Mouse (Mus musculus): ENCODE data around the gene Olfr1253.

The Olfr1253 gene

GRCm38 (mm10) chr2:89756990-89757389, at the start of gene Olfr1253:
Olfr1253 (minus strand) TSS chr2:89757090.
- no peak for DNase-seq (ENCODE audit: low read depth, low spot score)

GRCm38 (mm10) chr2:89799583-89799982, 42.7 kb upstream of the Olfr1253 start:
- no peak for DNase-seq (ENCODE audit: low read depth, low spot score)

- no peak for DNase-seq (ENCODE audit: low read depth, low spot score)
These were observed 36.6 kb upstream of the Olfr1253 start, which contains the start of gene Olfr1254 for GRCm38 (mm10) chr2:89793519-89793918. Olfr1254 (minus strand) TSS chr2:89793619.

GRCm38 (mm10) chr2:89724912-89725311, 32.0 kb downstream of the Olfr1253 start, which contains the start of gene Olfr1252:
Olfr1252 (minus strand) TSS chr2:89725012.
- DNase-seq (ENCODE audit: low read depth, low spot score): no peak
